Mouse (Mus musculus) embryonic facial prominence, embryonic 11.5 days (tissue): Measurements from ENCODE around the gene D630039A03Rik. TPM values are rescaled to one million over a fixed set of nuclear protein-coding genes. Genes with fewer than 3 reads are reported as not detected.

Experiments
- ATAC-seq: fragments of 200-750 bp; cut with Nextera tagmentation; replicated peaks from 2 replicates; pipeline ENCODE4 v1.8.0; 2017; ENCODE audit warnings: low read depth; ENCODE audit not compliant: insufficient number of reproducible peaks, low FRiP score, low TSS enrichment
- DNase-seq: peaks from one replicate; pipeline ENCODE4 v3.0.0-alpha.2; 2015; ENCODE audit warnings: low spot score
- H3K27ac ChIP-seq: fragments of 300-500 bp; sonication (generic); replicated peaks from 2 replicates; pipeline ENCODE4 v1.5.1; 2014; ENCODE audit warnings: mild to moderate bottlenecking, low read depth, low read length, control low read depth
- H3K27me3 ChIP-seq: fragments of 300-500 bp; sonication (generic); 2 replicates; pipeline ENCODE4 v1.6.1; 2014; ENCODE audit warnings: mild to moderate bottlenecking, low read length, moderate library complexity, mixed read lengths; ENCODE audit not compliant: control insufficient read depth, insufficient read depth
- H3K36me3 ChIP-seq: fragments of 300-500 bp; sonication (generic); replicated peaks from 2 replicates; pipeline ENCODE4 v1.6.1; 2014; ENCODE audit warnings: low read depth, mild to moderate bottlenecking, low read length, moderate library complexity, mixed read lengths; ENCODE audit not compliant: control insufficient read depth, insufficient read depth
- H3K4me1 ChIP-seq: fragments of 300-500 bp; sonication (generic); 2 replicates; pipeline ENCODE4 v1.6.1; 2014; ENCODE audit warnings: low read length, mixed read lengths; ENCODE audit not compliant: control insufficient read depth, insufficient read depth
- H3K4me2 ChIP-seq: fragments of 300-500 bp; sonication (generic); 2 replicates; pipeline ENCODE4 v1.6.1; 2014; ENCODE audit warnings: low read depth, mild to moderate bottlenecking, control low read depth, low read length, moderate library complexity
- H3K4me3 ChIP-seq: fragments of 300-500 bp; sonication (generic); 2 replicates; pipeline ENCODE4 v1.5.1; 2014; ENCODE audit warnings: low read depth, low read length, control low read depth
- H3K9ac ChIP-seq: fragments of 300-500 bp; sonication (generic); replicated peaks from 2 replicates; pipeline ENCODE4 v1.6.1; 2014; ENCODE audit warnings: mild to moderate bottlenecking, control low read depth, low read length
- H3K9me3 ChIP-seq: fragments of 300-500 bp; sonication (generic); replicated peaks from 2 replicates; pipeline ENCODE4 v1.6.1; 2016; ENCODE audit warnings: mild to moderate bottlenecking, low read length, inconsistent platforms, mixed read lengths; ENCODE audit not compliant: control insufficient read depth
- WGBS: fragments of 180-500 bp; shearing (Covaris S2); extraction: QIAGEN DNeasy Blood & Tissue Kit; methylation state at CpG from one replicate; pipeline ENCODE4 v1.1.7; 2014; 5-methylcytosine and 5-hydroxymethylcytosine counted together
- polyA plus RNA-seq: library from polyadenylated mRNA; unstranded; fragments of >200 nt; fragmentation: Nextera tagmentation; extraction: Ambion mirVana; gene quantifications from 2 replicates; pipeline ENCODE4 v1.2.1, GENCODE M21; 2014

D630039A03Rik gene
- polyA plus RNA-seq, 1 experiment from 2014 or later, result 0.07 TPM

DNA sequence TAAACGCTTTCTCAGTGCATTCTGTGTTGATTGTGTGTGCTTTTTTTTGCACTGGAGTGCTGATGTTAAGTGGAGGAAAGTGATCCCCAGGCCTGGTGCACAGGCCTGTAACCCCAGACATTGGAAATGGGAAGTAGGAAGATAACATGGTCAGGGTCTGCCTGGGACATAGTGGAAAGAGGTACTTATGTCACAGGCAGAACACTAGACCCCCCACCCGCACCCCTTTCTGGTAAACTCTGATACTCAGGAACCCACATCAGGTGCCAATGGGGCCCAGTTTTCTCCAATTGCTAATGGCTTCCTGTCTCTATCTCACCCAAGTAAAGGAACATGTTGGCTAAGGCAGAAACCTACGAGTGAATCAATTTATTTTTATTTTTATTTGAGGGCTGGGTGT, 31.6 kb downstream of the D630039A03Rik start:
- DNase-seq (no peak), ATAC-seq (no peak)
- Histone ChIP-seq H3K4me2 (no peak overlapping the region), H3K27ac (no peak overlapping the region), H3K36me3 (no peaks in the 10 kb centered on the region), H3K4me1 (no peaks in the 10 kb centered on the region), H3K4me3 (no peak overlapping the region), H3K9ac (no peak overlapping the region), H3K27me3 (no peaks in the 10 kb centered on the region), H3K9me3 (no peaks in the 10 kb centered on the region)
- WGBS, result 83% methylated on average over 3 of the region's 3 CpGs

DNA sequence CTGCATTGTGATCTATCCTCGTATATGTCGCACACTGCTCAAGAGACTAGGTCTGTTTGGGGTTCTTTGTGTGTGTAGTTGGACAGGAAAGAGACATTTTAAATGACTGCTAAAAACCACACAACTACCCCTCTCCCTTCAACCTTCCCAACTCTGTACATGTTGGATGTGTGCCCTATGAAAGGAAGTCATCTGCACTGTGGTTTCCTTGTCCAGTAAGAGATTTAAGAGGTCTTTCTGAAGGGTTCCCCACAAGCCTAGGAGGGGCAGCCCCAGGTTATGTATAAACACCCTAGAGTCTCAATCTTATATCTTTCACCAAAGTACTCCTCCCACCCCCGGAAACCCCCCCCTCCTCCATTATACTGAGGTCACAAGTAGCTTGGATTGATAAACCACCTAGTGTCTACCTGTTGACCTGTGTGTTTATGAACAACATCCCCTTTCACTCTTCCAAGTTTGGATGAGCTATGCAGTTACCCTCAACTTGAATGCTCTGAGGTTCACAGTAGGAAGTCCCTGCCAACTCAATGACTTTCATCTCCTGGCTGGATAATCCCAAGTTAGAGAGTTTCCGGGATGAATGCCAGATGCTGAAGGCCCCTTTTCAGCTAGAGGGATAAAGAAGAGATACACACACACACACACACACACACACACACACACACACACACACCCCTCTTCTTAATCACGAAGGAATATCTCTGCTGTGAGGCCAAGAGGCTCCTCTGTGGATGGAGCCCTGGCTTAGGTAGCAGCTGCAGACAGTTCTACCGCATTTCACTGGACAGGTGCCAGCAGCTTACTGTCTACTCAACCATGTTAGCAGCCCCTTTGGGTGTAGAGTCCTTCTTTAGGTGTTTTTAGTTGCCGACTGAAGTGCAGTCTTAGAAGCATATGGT, 32.3 kb downstream of the D630039A03Rik start:
- no peak overlapping the region for H3K4me3 ChIP-seq
- no peak for ATAC-seq
- DNase-seq, result no peak
- H3K27me3 ChIP-seq, result no peaks in the 10 kb centered on the region
- no peak overlapping the region for H3K4me2 ChIP-seq
- no peaks in the 10 kb centered on the region for H3K36me3 ChIP-seq
- 86% methylated on average over 7 of the region's 7 CpGs for WGBS
- H3K4me1 ChIP-seq, result no peaks in the 10 kb centered on the region
- no peak overlapping the region for H3K9ac ChIP-seq
- no peak overlapping the region for H3K27ac ChIP-seq
- H3K9me3 ChIP-seq, result no peaks in the 10 kb centered on the region

DNA sequence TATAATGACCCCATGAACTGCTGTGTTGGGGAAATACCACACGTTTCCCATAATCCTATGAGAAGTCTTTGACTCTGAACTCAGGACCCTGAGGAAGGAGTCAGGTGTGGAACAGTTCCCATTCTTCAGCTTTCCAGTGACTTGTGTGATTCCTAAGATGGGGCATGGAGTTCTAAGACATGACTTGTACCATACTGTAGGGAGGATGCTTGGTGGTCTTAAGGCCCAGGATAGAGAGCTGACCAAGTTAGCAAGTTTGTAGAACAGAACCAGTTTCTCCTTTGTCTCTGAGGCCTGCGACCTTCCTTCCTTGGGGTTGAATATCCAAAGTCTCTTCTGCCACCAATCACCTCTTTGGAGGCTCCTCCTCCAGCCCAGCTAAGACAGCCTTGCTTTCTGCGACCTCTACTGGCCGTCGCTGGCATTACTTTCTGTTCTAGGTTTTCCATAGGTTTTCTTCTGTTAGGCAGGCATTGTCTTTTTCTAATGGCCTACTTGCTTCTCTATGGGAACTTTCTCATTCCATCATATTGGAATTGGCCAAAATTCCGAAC, 36.2 kb downstream of the D630039A03Rik start:
- no peak overlapping the region for H3K27ac ChIP-seq
- ATAC-seq (no peak), DNase-seq (peak; percentile 86)
- no peak overlapping the region for H3K9ac ChIP-seq
- no peak overlapping the region for H3K4me2 ChIP-seq
- 14% methylated on average over 6 of the region's 6 CpGs for WGBS
- no peaks in the 10 kb centered on the region for H3K9me3 ChIP-seq
- no peaks in the 10 kb centered on the region for H3K4me1 ChIP-seq
- no peak overlapping the region for H3K4me3 ChIP-seq
- H3K27me3 ChIP-seq, result no peaks in the 10 kb centered on the region
- no peaks in the 10 kb centered on the region for H3K36me3 ChIP-seq

DNA sequence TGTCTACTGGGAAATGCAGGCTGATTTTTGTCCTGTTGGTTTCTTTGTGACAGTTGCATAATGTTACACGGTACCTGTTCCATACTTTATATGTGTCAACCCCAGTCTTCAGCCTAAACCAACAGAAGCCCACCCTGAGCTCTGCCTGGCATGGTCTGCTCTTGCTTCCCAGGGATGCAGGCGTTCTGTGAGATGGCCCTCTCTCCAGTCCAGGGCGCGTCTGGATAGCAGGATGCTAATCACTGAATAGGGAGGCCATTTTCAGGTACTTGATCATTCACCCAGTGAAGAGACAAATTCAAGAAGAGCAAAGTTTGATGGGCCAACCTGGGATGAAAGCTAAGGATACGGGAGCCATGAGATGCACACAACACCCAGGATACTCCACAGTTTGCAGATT, 37.0 kb downstream of the D630039A03Rik start:
- DNase-seq (no peak), ATAC-seq (no peak)
- WGBS, result 89% methylated on average over 5 of the region's 5 CpGs

GRCm38 (mm10) chr4:57867454-57867853, 48.6 kb downstream of the D630039A03Rik start:
- H3K27me3 ChIP-seq, result no peaks in the 10 kb centered on the region
- 43% methylated on average over 10 of the region's 10 CpGs for WGBS
- no peaks in the 10 kb centered on the region for H3K9me3 ChIP-seq
- no peak overlapping the region for H3K9ac ChIP-seq
- H3K36me3 ChIP-seq, result no peaks in the 10 kb centered on the region; the same call in 1 of the 2 replicates
- no peak overlapping the region for H3K4me2 ChIP-seq
- no peaks in the 10 kb centered on the region for H3K4me1 ChIP-seq
- ATAC-seq, result no peak
- no peak overlapping the region for H3K27ac ChIP-seq
- no peak overlapping the region for H3K4me3 ChIP-seq
- DNase-seq, result no peak

More for the DNA sequence above, 37.0 kb downstream of the D630039A03Rik start:
- Histone ChIP-seq H3K27me3 (no peaks in the 10 kb centered on the region), H3K4me2 (no peak overlapping the region), H3K9ac (no peak overlapping the region), H3K36me3 (no peaks in the 10 kb centered on the region), H3K4me3 (no peak overlapping the region), H3K27ac (no peak overlapping the region), H3K4me1 (no peaks in the 10 kb centered on the region), H3K9me3 (no peaks in the 10 kb centered on the region)

GRCm38 (mm10) chr4:57866990-57867389, 49.1 kb downstream of the D630039A03Rik start:
- 57% methylated on average over 9 of the region's 9 CpGs for WGBS
- DNase-seq, result no peak
- no peak overlapping the region for H3K4me3 ChIP-seq

GRCm38 (mm10) chr4:57866088-57866487, 50.0 kb downstream of the D630039A03Rik start:
- Histone ChIP-seq H3K27me3 (no peaks in the 10 kb centered on the region), H3K9me3 (no peaks in the 10 kb centered on the region), H3K27ac (no peak overlapping the region), H3K4me2 (no peak overlapping the region), H3K4me1 (no peaks in the 10 kb centered on the region), H3K36me3 (no peaks in the 10 kb centered on the region; the same call in 1 of the 2 replicates), H3K4me3 (no peak overlapping the region), H3K9ac (no peak overlapping the region)
- 13% methylated on average over 2 of the region's 2 CpGs for WGBS
- DNase-seq, result peak; percentile 59
- no peak for ATAC-seq

More at GRCm38 (mm10) chr4:57866990-57867389, 49.1 kb downstream of the D630039A03Rik start:
- no peaks in the 10 kb centered on the region; the same call in 1 of the 2 replicates for H3K36me3 ChIP-seq
- H3K9me3 ChIP-seq, result no peaks in the 10 kb centered on the region
- H3K9ac ChIP-seq, result 0 out of 2 replicates have a peak overlapping the region, but pooled peaks have one; percentile 7
- no peaks in the 10 kb centered on the region for H3K27me3 ChIP-seq
- H3K4me1 ChIP-seq, result no peaks in the 10 kb centered on the region
- no peak for ATAC-seq
- no peak overlapping the region for H3K4me2 ChIP-seq
- no peak overlapping the region for H3K27ac ChIP-seq
